Mouse (Mus musculus) hematopoietic stem cell, adult 5-6 weeks (primary cell): ENCODE results near the gene Hddc3. TPM values are rescaled to one million over a fixed set of nuclear protein-coding genes. Genes with fewer than 3 reads are reported as not detected.

Experiments used
- ATAC-seq, 2 experiments: fragments of 125-278 bp in 1 of 2; replicated peaks in 1 of 2; 2 replicates each; pipeline ENCODE4 v1.8.0; 2016 to 2017; ENCODE audit warnings: inconsistent platforms in 2 of 2, mild to moderate bottlenecking in 2 of 2, moderate number of reproducible peaks in 2 of 2, low read depth in 1 of 2, moderate TSS enrichment in 1 of 2; ENCODE audit not compliant: low FRiP score in 2 of 2, poor library complexity in 2 of 2, severe bottlenecking in 2 of 2, insufficient read depth in 1 of 2, low TSS enrichment in 1 of 2
- total RNA-seq: library from RNA; stranded (forward); fragments of 172-1452, 232-1000 nt; gene quantifications from 2 replicates; pipeline ENCODE4 v1.2.3, GENCODE M21; 2017

Hddc3 gene
- total RNA-seq, 1 experiment from 2014 or later: 29.5 TPM

DNA sequence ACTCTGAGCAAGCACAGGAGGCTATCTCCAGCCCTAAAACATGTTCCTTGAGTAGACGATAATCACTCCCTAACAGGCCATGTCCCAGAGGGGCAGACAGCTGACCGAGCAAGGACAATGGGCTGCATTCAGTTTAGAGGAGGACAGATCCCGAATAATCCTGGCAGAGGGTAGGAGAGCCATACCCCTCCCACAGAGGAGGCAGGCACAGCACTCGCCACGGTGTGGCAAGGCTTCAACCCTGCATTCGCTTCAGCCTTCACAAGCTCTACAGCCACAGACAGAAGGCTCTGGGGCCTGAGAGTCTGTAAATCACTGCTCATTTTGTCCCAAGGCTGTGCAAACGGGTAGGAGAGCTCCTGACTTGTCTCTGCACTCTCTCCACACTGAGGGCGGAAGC is 14.3 kb downstream of the Hddc3 start:
- ATAC-seq: no peak

- ATAC-seq: no peak
These were observed 15.1 kb downstream of the Hddc3 start for GRCm38 (mm10) chr7:80358039-80358438.

DNA sequence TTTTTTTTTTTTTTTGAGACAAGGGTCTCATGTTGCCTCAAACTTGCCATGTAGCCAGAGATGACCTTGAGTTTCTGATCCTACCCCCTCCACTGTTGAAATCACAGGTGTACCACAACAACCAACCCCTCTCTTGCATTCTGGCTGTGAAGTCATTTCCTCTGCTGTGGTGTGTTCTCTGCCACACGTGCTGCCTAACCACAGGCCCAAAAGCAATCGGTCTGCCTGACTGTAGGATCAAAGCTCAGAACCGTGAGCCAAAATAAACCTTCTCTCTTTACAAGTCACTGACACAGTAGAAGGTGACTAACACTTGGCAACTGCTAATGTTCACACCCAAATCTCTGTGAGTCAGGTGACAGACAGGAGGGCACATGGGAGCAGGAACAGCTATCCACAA is 17.5 kb downstream of the Hddc3 start:
- no peak for ATAC-seq

DNA sequence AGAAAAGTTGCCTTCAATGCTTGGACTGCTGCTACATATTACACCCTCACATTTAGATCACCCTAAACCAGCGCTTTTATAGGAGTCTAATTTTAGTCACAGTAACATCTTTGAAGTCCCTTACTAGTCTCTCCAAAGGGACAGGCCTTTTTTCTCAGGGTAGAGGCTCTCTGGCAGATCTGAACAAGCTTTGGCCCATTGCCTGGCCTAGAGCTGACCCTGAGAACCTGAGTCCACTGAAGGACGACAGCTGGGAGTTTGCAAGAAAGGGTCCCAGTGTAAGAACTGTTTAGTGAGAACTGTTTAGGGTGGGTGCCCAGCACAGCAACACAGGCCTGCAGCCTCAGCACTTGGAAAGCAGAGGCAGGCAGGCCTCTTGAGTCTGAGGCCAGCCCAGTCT is 22.9 kb downstream of the Hddc3 start:
- no peak for ATAC-seq

DNA sequence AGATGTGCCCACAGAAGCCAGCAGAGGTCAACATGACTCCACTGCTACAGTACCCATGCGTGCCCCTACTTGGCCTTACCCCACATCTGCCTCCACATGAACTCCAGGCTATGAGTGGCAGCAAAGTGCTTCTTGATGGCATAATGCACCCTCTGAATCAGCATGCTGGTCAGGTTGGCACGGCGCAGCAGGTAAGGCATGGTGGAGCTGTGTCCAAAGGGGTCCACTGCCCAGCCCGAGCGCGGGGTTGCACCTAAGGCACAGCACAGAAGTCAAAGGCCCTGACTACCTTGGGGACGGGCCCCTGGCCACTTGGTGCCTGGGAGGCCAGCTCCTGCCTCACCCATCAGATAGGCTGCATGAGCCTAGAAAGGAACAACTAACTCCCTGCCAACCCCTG is 24.3 kb downstream of the Hddc3 start:
- no peak for ATAC-seq

DNA sequence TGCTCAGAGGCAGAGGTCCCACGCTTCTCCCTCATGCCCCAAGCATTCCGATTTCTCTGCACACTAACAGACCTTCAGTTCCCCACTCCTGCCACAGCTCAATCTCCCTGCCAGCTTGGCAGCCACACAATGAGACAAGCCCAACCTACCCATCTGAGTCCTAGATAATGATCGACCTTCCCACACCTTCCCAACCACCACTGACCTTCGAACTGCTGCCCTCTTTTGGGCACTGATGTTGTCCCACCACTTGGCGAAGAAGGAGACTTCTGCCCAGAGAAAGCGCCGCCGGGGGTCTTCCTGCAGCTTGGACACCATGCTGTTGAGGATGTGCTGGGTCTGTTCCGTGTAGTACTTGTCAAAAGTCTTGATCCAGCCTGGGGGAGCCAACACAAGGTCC is 25.1 kb downstream of the Hddc3 start:
- no peak for ATAC-seq

DNA sequence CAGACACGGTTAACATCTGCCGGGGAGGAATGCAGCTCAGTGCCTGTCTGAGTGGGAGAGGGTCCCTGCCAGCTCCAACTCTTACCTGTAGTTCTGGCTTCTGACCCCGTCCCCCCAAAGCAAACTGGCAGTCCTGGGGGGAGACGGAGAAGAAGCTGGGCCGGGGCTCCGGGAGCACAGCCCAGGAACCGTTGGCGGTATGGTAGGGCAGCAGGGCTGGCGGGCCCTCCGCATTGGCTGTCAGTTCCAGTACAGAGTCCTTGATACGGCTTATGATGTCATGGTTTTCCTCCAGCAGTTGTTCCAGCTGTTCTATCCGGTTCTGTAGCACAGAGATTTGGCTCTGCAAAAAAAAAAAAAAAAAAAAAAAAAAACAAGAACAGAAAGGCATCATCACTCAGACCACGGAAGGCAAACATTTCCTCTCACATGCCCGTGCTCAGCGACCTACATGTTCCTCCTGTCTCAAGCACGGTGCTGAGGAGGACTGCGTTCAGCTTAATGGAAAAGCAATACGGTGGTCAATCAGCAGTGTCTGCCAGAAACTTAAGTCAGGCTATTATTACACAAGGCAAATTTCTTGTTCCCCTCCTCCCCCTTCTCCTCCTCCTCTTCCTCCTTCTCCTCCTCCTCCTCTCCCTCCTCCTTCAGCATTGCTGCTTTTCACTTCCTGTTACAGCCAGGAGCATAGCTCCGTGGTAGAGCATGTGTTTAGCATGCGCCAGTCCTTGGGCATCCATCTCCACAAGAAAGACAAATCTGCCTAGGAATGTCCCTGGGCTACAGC is 25.9 kb downstream of the Hddc3 start:
- peak; percentile 52 to 55 for ATAC-seq

- ATAC-seq: no peak
These were observed 26.6 kb downstream of the Hddc3 start for GRCm38 (mm10) chr7:80369461-80369860.

GRCm38 (mm10) chr7:80369967-80370431 is 27.1 kb downstream of the Hddc3 start:
- ATAC-seq: no peak

GRCm38 (mm10) chr7:80370649-80371040 is 27.7 kb downstream of the Hddc3 start:
- peak; percentile 25 to 27; a peak in 2 of 4 replicates for ATAC-seq

- ATAC-seq: 0 out of 4 replicates have a peak, but pooled peaks of 1 of the 2 experiments have one; percentile 25
These were observed 28.3 kb downstream of the Hddc3 start, which contains the start of gene Man2a2 for GRCm38 (mm10) chr7:80371041-80371751. Man2a2 (minus strand) TSS chr7:80371375.

GRCm38 (mm10) chr7:80372166-80372565 is 29.3 kb downstream of the Hddc3 start:
- no peak for ATAC-seq

DNA sequence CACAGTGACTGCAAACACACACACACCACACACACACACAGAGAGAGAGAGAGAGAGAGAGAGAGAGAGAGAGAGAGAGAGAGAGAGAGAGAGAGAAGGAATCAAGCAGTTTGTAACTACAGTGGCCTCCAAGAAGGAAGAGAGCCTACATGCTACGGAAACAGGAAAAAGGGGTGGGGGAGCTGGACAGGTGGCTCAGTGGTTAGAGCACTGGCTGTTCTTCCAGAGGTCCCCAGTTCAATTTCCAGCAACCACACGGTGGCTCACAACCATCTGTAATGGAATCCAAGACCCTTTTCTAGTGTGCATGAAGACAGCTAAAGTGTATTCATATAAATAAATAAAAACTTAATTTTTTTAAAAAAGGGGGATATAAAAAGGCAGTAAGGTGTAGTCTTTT is 29.8 kb downstream of the Hddc3 start:
- no peak for ATAC-seq

GRCm38 (mm10) chr7:80373352-80373751 is 30.4 kb downstream of the Hddc3 start:
- ATAC-seq: no peak

- peak; percentile 52 to 57 for ATAC-seq
These were observed 30.9 kb downstream of the Hddc3 start for GRCm38 (mm10) chr7:80373850-80374249.

- ATAC-seq: no peak
These were observed 31.4 kb downstream of the Hddc3 start for GRCm38 (mm10) chr7:80374280-80374679.

GRCm38 (mm10) chr7:80374733-80375132 is 31.8 kb downstream of the Hddc3 start:
- no peak for ATAC-seq

DNA sequence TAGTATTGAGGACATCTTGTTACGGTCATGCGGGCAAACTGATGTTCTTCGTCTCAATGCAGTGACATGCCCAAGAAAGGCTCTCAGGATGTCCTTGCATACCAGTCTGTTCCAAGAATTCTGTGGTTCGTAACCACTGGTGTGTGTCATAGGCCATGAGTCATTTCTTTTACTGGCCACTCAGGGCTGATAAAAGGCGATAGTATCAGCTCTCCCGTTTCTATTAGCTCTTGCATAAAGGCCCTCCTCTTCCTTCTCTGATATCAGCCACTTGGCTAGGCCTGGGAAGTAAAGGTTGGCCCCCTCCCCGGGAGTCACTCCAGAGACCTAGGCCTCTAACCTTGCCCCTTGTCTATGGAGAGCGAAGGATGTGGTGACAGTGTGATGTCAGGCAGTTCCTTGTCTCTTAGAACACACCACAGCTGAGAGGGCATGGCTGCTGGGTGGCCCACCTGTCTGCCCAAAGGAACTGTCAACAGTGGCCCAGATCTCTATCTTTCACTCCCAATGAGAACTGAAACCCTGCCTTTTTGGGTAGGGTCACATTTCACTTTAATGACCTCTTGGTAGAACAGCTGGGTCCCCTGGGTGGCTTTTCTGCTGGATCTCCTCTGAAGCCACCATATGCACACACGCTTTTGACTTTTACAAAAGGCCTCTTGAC is 32.6 kb downstream of the Hddc3 start:
- ATAC-seq: peak in 1 of 2 experiments; percentile 8; a peak in 1 of 4 replicates
